Mouse (Mus musculus): ENCODE results near the gene Prdm10.

GRCm38 (mm10) chr9:31271221-31272015, 8.9 kb upstream of the Prdm10 start:
- TF ChIP-seq TAL1 (IDR thresholded peaks at IDR 0.05; ENCODE audit: low read length) = no peak
- TF ChIP-seq GATA1 (IDR thresholded peaks at IDR 0.05; ENCODE audit: low read length) = no peak
